Mouse (Mus musculus) heart, postnatal 0 days (tissue): ENCODE data around the gene Mymk.

Experiments used
- CTCF ChIP-seq: IDR thresholded peaks from 2 replicates; pipeline ENCODE4 v1.5.1; 2016; ENCODE audit warnings: antibody characterized with exemption, control low read depth, low read depth
- EP300 ChIP-seq: IDR thresholded peaks from 2 replicates; pipeline ENCODE4 v1.6.1; 2016; ENCODE audit warnings: antibody characterized with exemption, low read depth

GRCm38 (mm10) chr2:27086483-27087010, 14.6 kb upstream of the Mymk start:
- TF ChIP-seq CTCF (no peak), EP300 (no peak)
